Mouse (Mus musculus) olfactory bulb, adult 2 months (tissue): ENCODE measurements around the gene Spdl1.

Source experiments
- CTCF ChIP-seq: fragments of 200-500 bp; IDR thresholded peaks from 2 replicates; pipeline ENCODE4 v1.5.1; 2012; ENCODE audit warnings: low read depth, mild to moderate bottlenecking, low read length, moderate library complexity; ENCODE audit not compliant: insufficient read depth
- POLR2A ChIP-seq: fragments of 200-500 bp; IDR thresholded peaks from 2 replicates; pipeline ENCODE4 v1.6.1; 2012; ENCODE audit warnings: mild to moderate bottlenecking, low read depth, low read length, moderate library complexity; ENCODE audit not compliant: insufficient read depth

- TF ChIP-seq CTCF (no peak), POLR2A (no peak)
Measured at GRCm38 (mm10) chr11:34840283-34840682, 6.8 kb upstream of the Spdl1 start.
